Mouse (Mus musculus) hindbrain, embryonic 11.5 days (tissue): ENCODE measurements at regions not wholly inside any gene's neighbourhood (a gene's known extent, or its start where the extent isn't known, plus 50 kb on each side); places are given as distances from the start of the nearest gene placed in this dataset.

Experiments used
- ATAC-seq: fragments of 200-750 bp; cut with Nextera tagmentation; 2 replicates; pipeline ENCODE4 v1.8.0; 2017; ENCODE audit warnings: mild to moderate bottlenecking, moderate TSS enrichment, moderate library complexity; ENCODE audit not compliant: low FRiP score
- DNase-seq: peaks from one replicate; pipeline ENCODE4 v3.0.0-alpha.2; 2015; ENCODE audit warnings: low spot score
- H3K27ac ChIP-seq: fragments of 300-500 bp; sonication (generic); 2 replicates; pipeline ENCODE4 v1.5.1; 2014; ENCODE audit warnings: mild to moderate bottlenecking, low read depth, low read length
- H3K27me3 ChIP-seq: fragments of 300-500 bp; sonication (generic); 2 replicates; pipeline ENCODE4 v1.6.1; 2014; ENCODE audit warnings: mild to moderate bottlenecking, low read length, moderate library complexity, mixed read lengths; ENCODE audit not compliant: control insufficient read depth, insufficient read depth
- H3K36me3 ChIP-seq: fragments of 300-500 bp; sonication (generic); 2 replicates; pipeline ENCODE4 v1.6.1; 2014; ENCODE audit warnings: mild to moderate bottlenecking, low read length, moderate library complexity, mixed read lengths; ENCODE audit not compliant: control insufficient read depth, insufficient read depth
- H3K4me1 ChIP-seq: fragments of 300-500 bp; sonication (generic); replicated peaks from 2 replicates; pipeline ENCODE4 v1.6.1; 2014; ENCODE audit warnings: low read length, mixed read lengths; ENCODE audit not compliant: control insufficient read depth, insufficient read depth
- H3K4me2 ChIP-seq: fragments of 300-500 bp; sonication (generic); replicated peaks from 2 replicates; pipeline ENCODE4 v1.6.1; 2014; ENCODE audit warnings: mild to moderate bottlenecking, low read depth, low read length
- H3K4me3 ChIP-seq: fragments of 300-500 bp; sonication (generic); 2 replicates; pipeline ENCODE4 v1.5.1; 2014; ENCODE audit warnings: low read depth, low read length
- H3K9ac ChIP-seq: fragments of 300-500 bp; sonication (generic); 2 replicates; pipeline ENCODE4 v1.6.1; 2014; ENCODE audit warnings: low read depth, low read length
- H3K9me3 ChIP-seq: fragments of 300-500 bp; sonication (generic); 2 replicates; pipeline ENCODE4 v1.6.1; 2016; ENCODE audit warnings: low read length; ENCODE audit not compliant: control insufficient read depth
- WGBS: fragments of 180-500 bp; shearing (Covaris S2); extraction: QIAGEN DNeasy Blood & Tissue Kit; methylation state at CpG from one replicate; pipeline ENCODE4 v1.1.7; 2014; 5-methylcytosine and 5-hydroxymethylcytosine counted together

- no peaks in the 10 kb centered on the region for H3K9me3 ChIP-seq
- no peak overlapping the region for H3K4me3 ChIP-seq
- H3K4me1 ChIP-seq, result no peaks in the 10 kb centered on the region
- no peak for ATAC-seq
- H3K9ac ChIP-seq, result no peak overlapping the region
- DNase-seq, result no peak
- no peaks in the 10 kb centered on the region for H3K36me3 ChIP-seq
- no peak overlapping the region for H3K4me2 ChIP-seq
- H3K27me3 ChIP-seq, result no peaks in the 10 kb centered on the region
- H3K27ac ChIP-seq, result no peak overlapping the region
- 69% methylated on average over 2 of the region's 2 CpGs for WGBS
These were observed 967.6 kb downstream of the Plod2 start for GRCm38 (mm10) chr9:93509646-93510045.

DNA sequence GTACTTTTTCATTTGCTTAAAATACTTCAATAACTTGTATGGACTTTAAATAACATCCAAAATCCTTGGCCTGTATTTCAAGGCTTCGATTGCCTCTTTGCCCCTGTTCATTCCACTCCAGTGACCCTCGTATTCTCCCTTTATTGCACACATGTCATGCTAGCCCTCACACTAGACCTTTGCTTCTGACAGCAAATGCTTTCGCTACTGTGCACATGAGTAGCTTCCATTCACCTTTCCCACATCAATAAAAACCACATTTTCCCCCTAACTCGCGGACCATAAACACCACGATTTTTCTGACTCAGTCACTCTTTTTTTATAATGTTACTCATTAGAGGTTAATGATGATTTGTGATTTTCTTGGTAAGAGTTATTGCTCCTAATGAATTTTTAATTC, 982.0 kb downstream of the Plod2 start:
- no peak overlapping the region for H3K27ac ChIP-seq

GRCm38 (mm10) chr9:93525132-93525531, 983.1 kb downstream of the Plod2 start:
- no peak overlapping the region for H3K27ac ChIP-seq
- no peak for DNase-seq
- no peak overlapping the region for H3K4me2 ChIP-seq
- no peak overlapping the region for H3K4me3 ChIP-seq
- no peaks in the 10 kb centered on the region for H3K27me3 ChIP-seq
- no peaks in the 10 kb centered on the region for H3K4me1 ChIP-seq
- H3K36me3 ChIP-seq, result no peaks in the 10 kb centered on the region
- H3K9me3 ChIP-seq, result no peaks in the 10 kb centered on the region
- no peak overlapping the region for H3K9ac ChIP-seq
- no peak for ATAC-seq

More for the DNA sequence above, 982.0 kb downstream of the Plod2 start:
- Histone ChIP-seq H3K9me3 (no peaks in the 10 kb centered on the region), H3K36me3 (no peaks in the 10 kb centered on the region), H3K4me3 (no peak overlapping the region), H3K27me3 (no peaks in the 10 kb centered on the region), H3K4me1 (no peaks in the 10 kb centered on the region), H3K4me2 (no peak overlapping the region), H3K9ac (no peak overlapping the region)
- ATAC-seq, result 0 out of 2 replicates have a peak, but pooled peaks have one; percentile 58
- peak; percentile 5 for DNase-seq
- 44% methylated on average over 6 of the region's 6 CpGs for WGBS

DNA sequence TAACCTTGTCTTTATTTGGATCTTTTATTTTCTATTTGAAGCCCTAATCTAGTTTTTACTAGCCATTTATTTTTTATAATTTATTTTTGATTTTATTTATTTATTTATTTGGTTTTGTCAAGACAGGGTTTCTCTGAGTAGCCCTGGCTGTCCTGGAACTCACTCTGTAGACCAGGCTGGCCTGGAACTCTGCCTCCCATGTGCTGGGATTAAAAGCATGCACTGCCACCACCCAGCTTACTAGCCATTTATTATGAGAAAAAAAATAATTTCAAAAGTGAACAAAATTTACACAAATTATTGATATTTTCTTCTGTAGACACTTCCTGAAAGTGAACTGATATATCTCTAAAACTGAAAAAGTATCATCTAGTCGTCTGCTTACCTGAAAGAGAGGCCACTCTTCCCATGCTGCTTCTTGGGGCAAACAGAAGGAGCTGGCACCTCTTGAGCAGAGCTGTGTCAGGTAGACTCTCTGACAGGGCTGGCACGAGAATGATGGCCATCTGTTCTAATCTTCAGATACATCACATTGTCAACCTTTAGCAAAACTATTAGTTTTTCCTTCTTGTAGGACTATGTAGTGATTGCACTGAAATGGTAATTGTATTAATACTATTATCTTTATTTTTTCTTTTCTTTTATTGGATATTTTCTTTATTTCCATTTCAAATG, 988.8 kb downstream of the Plod2 start:
- no peak for ATAC-seq
- no peak overlapping the region for H3K4me3 ChIP-seq
- no peaks in the 10 kb centered on the region for H3K36me3 ChIP-seq

More for the DNA sequence above, 988.8 kb downstream of the Plod2 start:
- Histone ChIP-seq H3K4me1 (no peaks in the 10 kb centered on the region), H3K4me2 (no peak overlapping the region), H3K9me3 (no peaks in the 10 kb centered on the region), H3K27ac (no peak overlapping the region), H3K9ac (no peak overlapping the region), H3K27me3 (no peaks in the 10 kb centered on the region)
- no peak for DNase-seq
- 88% methylated on average over 2 of the region's 2 CpGs for WGBS
